In genomic region chr3:70249922-70250321, GRCm38 (mm10) we compare ENCODE assay signal across 20 mouse cellular contexts.
A peak's percentile ranks its signal among the peaks of the same experiment; 100 is the strongest.
DNase-seq lines count a peak whose midpoint lies in the region; ATAC-seq and TF ChIP-seq lines count a peak whose summit lies in the region.
"Had no signal": no experiment of that assay in that cellular context is flagged by ENCODE, and none has a peak within 500 bp of the region (broad histone marks: within the 10 kb centered on the region; RNA-seq: fewer than 3 reads in every experiment).

No protein-coding gene starts in this region.

- TF ChIP-seq CTCF in lung, embryonic 14.5 days (IDR thresholded peaks at IDR 0.05; ENCODE audit: low read depth) = no peak
- TF ChIP-seq CTCF in lung, adult 2 months (IDR thresholded peaks at IDR 0.05; ENCODE audit: insufficient read depth, low read length) = no peak
- TF ChIP-seq CTCF in stomach, postnatal 0 days (IDR thresholded peaks at IDR 0.05; ENCODE audit: low read depth) = no peak

- 0 out of 2 replicates have a peak, but pooled peaks have one; percentile 17 for ATAC-seq in lung, embryonic 14.5 days (ENCODE audit: insufficient read depth)
- ATAC-seq in stomach, postnatal 0 days (ENCODE audit: low FRiP score, low TSS enrichment) = peak; percentile 73
- ATAC-seq: activated CD4-positive, CD25-positive, alpha-beta regulatory T cell, adult 4 months; forebrain, embryonic 13.5 days; forebrain, embryonic 15.5 days; Patski had no signal

- H3K9ac ChIP-seq in lung, embryonic 14.5 days = no peak overlapping the region
- H3K9ac ChIP-seq in stomach, postnatal 0 days (ENCODE audit: low read length) = no peak overlapping the region
- H3K9ac ChIP-seq: embryonic facial prominence, embryonic 12.5 days; forebrain, embryonic 13.5 days; forebrain, embryonic 15.5 days had no signal

- peak; percentile 19 for DNase-seq in lung, embryonic 14.5 days
- no peak for DNase-seq in lung, adult 2 months
- DNase-seq in lung, postnatal 25 days (ENCODE audit: low spot score) = peak; percentile 8
- no peak for DNase-seq in lung, postnatal 4 days
- no peak for DNase-seq in stomach, postnatal 0 days (ENCODE audit: low spot score)
- DNase-seq in Muller cell, postnatal 12 days (ENCODE audit: inconsistent ontology term) = no peak
- DNase-seq: adrenal gland, adult 8-10 months; adrenal gland, postnatal 14 days; adrenal gland, postnatal 36 days; cerebellum, adult 11-12 months; cerebellum, adult 2 months; cerebellum, adult 9-10 months; cerebellum, postnatal 10 days; cerebellum, postnatal 25 days had no signal

- H3K27me3 ChIP-seq in lung, embryonic 14.5 days (ENCODE audit: insufficient read depth, low read length) = no peaks in the 10 kb centered on the region
- H3K27me3 ChIP-seq in stomach, postnatal 0 days (ENCODE audit: control insufficient read depth, insufficient read depth, low read length) = no peaks in the 10 kb centered on the region
- H3K27me3 ChIP-seq: embryonic facial prominence, embryonic 12.5 days; forebrain, embryonic 13.5 days; forebrain, embryonic 15.5 days had no signal

- H3K36me3 ChIP-seq in lung, embryonic 14.5 days (ENCODE audit: insufficient read depth) = no peaks in the 10 kb centered on the region
- H3K36me3 ChIP-seq in stomach, postnatal 0 days (ENCODE audit: control insufficient read depth, insufficient read depth, low read length) = no peaks in the 10 kb centered on the region
- H3K36me3 ChIP-seq: embryonic facial prominence, embryonic 10.5 days; embryonic facial prominence, embryonic 12.5 days; forebrain, embryonic 15.5 days had no signal

- H3K4me2 ChIP-seq in lung, embryonic 14.5 days = no peak overlapping the region
- no peak overlapping the region for H3K4me2 ChIP-seq in stomach, postnatal 0 days (replicated peaks; ENCODE audit: low read depth)
- H3K4me2 ChIP-seq: embryonic facial prominence, embryonic 12.5 days; forebrain, embryonic 13.5 days; forebrain, embryonic 15.5 days had no signal

- H3K4me3 ChIP-seq in lung, embryonic 14.5 days (ENCODE audit: low read depth, low read length) = no peak overlapping the region
- no peak overlapping the region for H3K4me3 ChIP-seq in lung, adult 2 months (replicated peaks; ENCODE audit: extremely low read depth, low read depth, low read length)
- no peak overlapping the region for H3K4me3 ChIP-seq in stomach, postnatal 0 days (ENCODE audit: low read depth, low read length)
- H3K4me3 ChIP-seq: embryonic facial prominence, embryonic 10.5 days; embryonic facial prominence, embryonic 12.5 days; forebrain, embryonic 13.5 days; forebrain, embryonic 15.5 days had no signal

- no peaks in the 10 kb centered on the region for H3K4me1 ChIP-seq in lung, embryonic 14.5 days (ENCODE audit: insufficient read depth)
- H3K4me1 ChIP-seq in lung, adult 2 months (ENCODE audit: control insufficient read depth, insufficient read depth, low read length) = no peaks in the 10 kb centered on the region
- no peaks in the 10 kb centered on the region for H3K4me1 ChIP-seq in stomach, postnatal 0 days (replicated peaks; ENCODE audit: control insufficient read depth, insufficient read depth)
- H3K4me1 ChIP-seq: embryonic facial prominence, embryonic 10.5 days; embryonic facial prominence, embryonic 12.5 days; forebrain, embryonic 13.5 days; forebrain, embryonic 15.5 days had no signal

- no peak for TF ChIP-seq EP300 in stomach, postnatal 0 days (optimal IDR thresholded peaks at IDR 0.05)

- 40% methylated on average over 4 of the region's 4 CpGs for WGBS in lung, embryonic 14.5 days
- WGBS in lung, adult 2 months = 44% methylated on average over 4 of the region's 4 CpGs
- 25% methylated on average over 4 of the region's 4 CpGs for WGBS in stomach, postnatal 0 days

- no peaks in the 10 kb centered on the region for H3K9me3 ChIP-seq in lung, embryonic 14.5 days (ENCODE audit: low read depth, low read length)
- no peaks in the 10 kb centered on the region for H3K9me3 ChIP-seq in stomach, postnatal 0 days (ENCODE audit: control insufficient read depth, low read length)
- H3K9me3 ChIP-seq: embryonic facial prominence, embryonic 10.5 days; embryonic facial prominence, embryonic 12.5 days; forebrain, embryonic 13.5 days; forebrain, embryonic 15.5 days had no signal

- no peak overlapping the region for H3K27ac ChIP-seq in lung, embryonic 14.5 days (ENCODE audit: low read depth)
- H3K27ac ChIP-seq in stomach, postnatal 0 days (replicated peaks) = no peak overlapping the region
- H3K27ac ChIP-seq: embryonic facial prominence, embryonic 10.5 days; embryonic facial prominence, embryonic 12.5 days; forebrain, embryonic 13.5 days; forebrain, embryonic 15.5 days had no signal

- TF ChIP-seq POLR2A in lung, adult 2 months (IDR thresholded peaks at IDR 0.05; ENCODE audit: borderline replicate concordance, extremely low read depth, low read depth, low read length) = no peak

Comparison
In these comparisons a context has a peak if more than half of its experiments do, and no peak if none do; other contexts are left out.
1. DNase-seq: peak in lung, embryonic 14.5 days (single experiment) and lung, postnatal 25 days (single experiment); none in lung, adult 2 months (single experiment), lung, postnatal 4 days (0 of 2), stomach, postnatal 0 days (single experiment) and Muller cell, postnatal 12 days (single experiment).